Mouse (Mus musculus) cerebellum, postnatal 4 days (tissue): ENCODE results near the gene Lzic.
A peak's percentile ranks its signal among the peaks of the same experiment; 100 is the strongest.

Source experiments
- DNase-seq, 2 experiments: peaks; one replicate each; pipeline ENCODE4 v3.0.0; 2022; ENCODE audit warnings: low spot score in 2 of 2, mixed read lengths in 1 of 2

The Lzic gene

GRCm38 (mm10) chr4:149477078-149477477, 8.0 kb upstream of the Lzic start, which contains the start of gene Tmem274:
Tmem274 (plus strand) TSS chr4:149477378.
- no peak for DNase-seq

- no peak for DNase-seq
Measured at GRCm38 (mm10) chr4:149484566-149484965, 463 bp upstream of the Lzic start.

- DNase-seq = no peak
Measured at GRCm38 (mm10) chr4:149485825-149486206, 787 bp downstream of the Lzic start.

DNA sequence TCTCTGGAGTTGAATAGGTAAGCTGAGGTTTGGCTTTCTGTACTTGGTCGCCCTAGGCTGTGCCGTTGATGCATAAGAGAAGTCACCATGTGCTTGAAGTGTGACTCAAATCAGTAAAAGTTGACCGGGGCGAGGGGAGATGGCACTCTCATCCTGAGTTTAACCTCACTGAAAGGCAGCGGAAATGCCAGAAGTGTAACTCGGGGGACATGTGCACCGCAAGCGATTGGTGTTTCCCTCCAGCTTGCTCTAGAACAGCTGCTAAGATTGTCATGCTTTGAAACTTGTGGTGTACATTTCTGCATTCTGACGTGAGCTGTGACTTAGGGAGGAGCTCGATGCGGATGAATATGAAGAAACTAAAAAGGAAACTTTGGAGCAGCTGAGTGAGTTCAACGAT, 2.7 kb downstream of the Lzic start:
- no peak for DNase-seq

GRCm38 (mm10) chr4:149489415-149490240, 4.6 kb downstream of the Lzic start:
- no peak for DNase-seq

GRCm38 (mm10) chr4:149491151-149491550, 6.1 kb downstream of the Lzic start:
- no peak for DNase-seq

- DNase-seq = no peak
Measured at GRCm38 (mm10) chr4:149496612-149497011, 11.6 kb downstream of the Lzic start.

DNA sequence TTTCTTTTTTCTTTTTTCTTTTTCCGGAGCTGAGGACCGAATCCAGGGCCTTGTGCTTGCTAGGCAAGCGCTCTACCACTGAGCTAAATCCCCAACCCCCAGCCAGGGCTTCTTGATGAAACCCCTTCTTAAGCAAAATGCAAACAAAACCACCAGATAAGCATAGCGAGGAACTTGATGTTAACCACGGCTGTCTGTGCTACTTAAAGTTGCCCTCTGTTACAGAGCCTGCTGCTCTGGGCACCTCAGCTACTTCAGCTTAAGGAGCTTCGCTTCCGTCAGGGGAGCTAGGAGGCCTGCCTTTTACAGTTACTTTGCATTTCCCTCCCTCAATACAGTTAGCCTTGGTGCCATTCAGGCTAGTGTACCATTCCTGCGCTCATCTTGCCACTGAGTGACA, 13.9 kb downstream of the Lzic start:
- no peak for DNase-seq

DNA sequence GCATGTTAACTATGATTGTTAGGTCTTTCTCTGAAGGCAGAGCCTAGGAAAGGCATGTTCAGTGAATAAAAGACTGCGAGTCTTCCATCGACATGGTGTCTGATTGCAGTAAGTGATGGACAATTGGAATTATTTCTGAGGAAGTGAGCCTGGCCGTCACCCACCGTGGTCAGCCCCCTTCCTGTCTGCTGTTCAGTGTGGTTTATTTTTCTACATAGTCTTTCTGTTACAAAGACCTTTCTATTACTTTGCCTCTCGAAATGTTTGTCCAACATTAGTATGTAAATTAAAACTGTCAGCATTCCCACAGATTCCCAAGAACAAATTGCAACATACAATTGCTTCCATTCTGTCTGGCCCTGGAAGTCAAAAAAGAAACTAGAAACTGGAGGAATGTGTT, 14.8 kb downstream of the Lzic start:
- DNase-seq = no peak

DNA sequence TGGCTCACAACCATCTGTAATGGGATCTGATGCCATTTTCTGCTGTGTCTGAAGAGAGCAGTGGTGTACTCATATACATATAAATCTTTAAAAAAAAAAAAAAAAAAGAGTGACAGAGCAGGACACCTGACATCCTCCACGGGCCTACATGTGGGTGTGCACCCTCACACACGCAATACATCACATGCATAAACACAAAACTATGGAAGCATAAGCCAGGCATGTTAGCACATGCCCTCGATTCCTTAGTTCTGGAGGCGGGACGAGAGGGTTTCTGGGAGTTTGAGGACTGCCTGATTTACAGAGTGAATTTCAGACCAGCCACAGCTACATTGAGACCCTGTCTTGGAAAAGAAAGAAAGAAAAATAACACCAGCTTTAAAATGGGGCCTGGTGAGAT, 19.3 kb downstream of the Lzic start:
- no peak for DNase-seq

DNA sequence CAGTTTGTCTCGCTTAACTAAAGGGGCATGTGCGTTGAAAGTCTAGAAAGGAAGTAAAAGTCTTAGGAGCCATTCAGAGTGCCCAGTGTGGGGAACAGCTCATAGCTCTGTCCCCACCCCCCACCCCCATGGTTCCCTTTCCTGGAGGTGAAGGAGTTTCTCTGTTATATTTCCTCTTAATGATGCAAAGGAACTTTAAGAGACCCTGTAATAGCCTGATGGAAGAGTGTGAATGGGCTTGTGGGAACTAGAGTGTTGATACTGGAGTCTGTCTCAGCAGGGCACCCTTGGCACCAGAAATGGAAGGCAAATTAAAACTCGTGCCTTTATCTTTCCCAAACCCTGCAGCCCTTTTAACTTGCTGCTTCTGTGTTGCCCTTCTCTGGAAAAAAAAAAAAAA, 19.8 kb downstream of the Lzic start:
- no peak for DNase-seq

DNA sequence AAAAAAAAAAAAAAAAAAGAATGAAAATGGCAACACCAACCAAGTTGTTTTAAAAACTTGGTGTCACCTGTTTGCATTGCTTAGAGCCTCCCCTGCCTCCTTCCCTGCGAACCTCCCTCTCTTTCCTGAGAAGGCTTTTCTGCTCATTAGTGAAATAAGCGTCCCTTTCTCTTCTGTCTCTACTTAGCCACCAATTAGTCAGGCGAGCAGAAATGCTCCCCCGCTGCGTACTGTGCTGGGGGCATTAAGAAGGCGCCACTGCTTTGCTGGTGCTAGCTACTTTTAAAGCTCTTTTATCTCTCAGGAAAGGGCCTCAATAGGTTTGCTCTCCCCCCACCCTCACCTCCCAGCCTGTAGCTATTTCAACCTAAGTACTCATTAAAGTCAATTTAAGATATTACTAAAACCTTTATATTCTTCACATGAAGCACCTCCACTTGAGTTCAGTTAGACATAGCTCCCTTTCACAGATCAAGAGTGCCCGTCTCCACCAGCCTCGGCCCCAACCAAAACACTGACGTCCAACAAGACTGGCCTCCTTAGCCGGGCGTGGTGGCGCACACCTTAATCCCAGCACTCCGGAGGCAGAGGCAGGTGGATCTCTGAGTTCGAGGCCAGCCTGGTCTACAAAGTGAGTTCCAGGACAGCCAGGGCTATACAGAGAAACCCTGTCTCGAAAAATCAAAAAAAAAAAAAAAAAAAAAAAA, 20.4 kb downstream of the Lzic start:
- DNase-seq = no peak

- no peak for DNase-seq
Measured at GRCm38 (mm10) chr4:149506904-149507303, 21.9 kb downstream of the Lzic start.

DNA sequence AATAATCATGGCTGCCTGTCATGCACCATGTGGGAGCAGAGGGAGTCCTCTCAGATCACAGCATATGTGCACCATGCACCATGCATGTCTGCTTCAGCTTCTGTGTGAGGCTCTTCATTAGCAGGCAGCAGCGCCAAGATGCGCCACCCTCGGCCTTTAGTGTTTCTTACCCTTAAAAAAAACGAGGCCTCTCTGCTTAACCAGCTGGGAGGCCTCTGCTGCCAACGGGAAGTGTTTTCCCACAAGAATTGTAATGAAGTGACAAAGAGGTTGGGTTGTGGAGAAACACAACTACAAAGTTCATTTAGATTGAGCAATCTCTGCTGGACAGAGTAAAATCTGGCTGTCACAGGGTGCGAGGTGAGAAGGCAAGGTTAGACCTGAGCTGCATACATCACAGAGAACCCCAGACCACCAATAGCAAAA, 26.2 kb downstream of the Lzic start:
- DNase-seq = no peak

DNA sequence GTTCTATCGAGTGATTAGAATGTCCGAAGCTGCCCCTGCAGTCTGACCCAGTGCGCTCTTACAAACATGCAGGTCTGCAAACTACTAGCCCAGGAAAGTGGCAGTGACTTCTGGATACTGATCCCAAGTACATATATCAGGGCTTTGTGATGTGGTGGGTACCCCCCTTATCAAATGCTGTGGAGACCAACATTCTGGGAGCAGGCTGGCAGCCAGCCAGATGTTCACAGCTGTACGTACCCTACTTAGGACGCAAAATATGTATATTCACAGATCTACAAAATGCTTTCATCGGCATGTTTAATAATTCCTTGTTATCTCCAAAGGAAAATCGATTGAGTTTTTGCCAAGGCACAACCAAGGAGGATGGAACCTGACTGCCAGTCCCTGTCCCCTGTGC, 27.0 kb downstream of the Lzic start:
- no peak for DNase-seq

DNA sequence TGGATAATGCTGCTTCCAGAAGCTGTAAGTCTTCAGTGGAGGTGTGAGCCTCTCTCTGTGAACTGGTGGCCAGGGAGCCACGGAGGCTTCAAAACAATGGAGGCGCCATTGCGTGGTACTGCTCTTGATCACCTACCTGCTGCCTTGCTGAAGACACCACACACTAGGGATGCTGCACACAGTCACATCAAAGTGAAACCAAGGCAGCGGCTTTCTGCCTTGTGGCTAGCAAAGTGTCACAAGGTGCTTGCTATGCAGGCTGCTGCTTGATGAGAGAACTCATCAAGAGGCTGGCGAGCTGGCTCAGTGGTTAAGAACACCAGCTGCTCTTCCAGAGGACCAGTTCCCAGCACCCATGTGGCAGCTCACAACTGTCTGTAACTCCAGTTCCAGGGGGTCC, 30.7 kb downstream of the Lzic start:
- no peak for DNase-seq

DNA sequence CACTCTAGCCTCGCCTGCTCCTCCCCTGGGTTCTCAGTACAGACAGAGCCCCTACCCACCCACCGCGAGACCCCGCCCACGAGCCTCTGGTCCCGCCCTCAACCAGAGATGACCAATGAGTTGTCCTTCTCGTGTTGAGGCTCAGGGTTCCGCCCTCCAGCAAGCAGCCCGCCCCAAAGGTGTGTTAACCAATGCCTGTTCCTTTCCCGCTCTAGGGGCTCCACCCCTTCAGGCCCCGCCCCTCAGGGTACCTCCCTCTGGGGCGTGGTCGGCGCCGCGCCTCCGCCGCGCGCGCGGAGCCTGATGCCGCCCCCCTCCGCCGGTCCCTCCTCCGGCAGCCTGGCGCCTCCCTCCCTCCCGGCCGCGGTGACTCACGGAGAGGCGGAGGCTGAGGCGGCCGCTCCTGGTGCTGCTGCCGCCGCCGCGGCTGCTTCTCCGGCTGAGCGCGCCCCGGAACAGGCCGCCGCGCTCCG, 32.9 kb downstream of the Lzic start, which contains the start of gene Ctnnbip1:
Gene Ctnnbip1, plus strand, starts transcription at position 369 of the 473 bp plus-strand sequence.
- peak; percentile 89 to 95 for DNase-seq

DNA sequence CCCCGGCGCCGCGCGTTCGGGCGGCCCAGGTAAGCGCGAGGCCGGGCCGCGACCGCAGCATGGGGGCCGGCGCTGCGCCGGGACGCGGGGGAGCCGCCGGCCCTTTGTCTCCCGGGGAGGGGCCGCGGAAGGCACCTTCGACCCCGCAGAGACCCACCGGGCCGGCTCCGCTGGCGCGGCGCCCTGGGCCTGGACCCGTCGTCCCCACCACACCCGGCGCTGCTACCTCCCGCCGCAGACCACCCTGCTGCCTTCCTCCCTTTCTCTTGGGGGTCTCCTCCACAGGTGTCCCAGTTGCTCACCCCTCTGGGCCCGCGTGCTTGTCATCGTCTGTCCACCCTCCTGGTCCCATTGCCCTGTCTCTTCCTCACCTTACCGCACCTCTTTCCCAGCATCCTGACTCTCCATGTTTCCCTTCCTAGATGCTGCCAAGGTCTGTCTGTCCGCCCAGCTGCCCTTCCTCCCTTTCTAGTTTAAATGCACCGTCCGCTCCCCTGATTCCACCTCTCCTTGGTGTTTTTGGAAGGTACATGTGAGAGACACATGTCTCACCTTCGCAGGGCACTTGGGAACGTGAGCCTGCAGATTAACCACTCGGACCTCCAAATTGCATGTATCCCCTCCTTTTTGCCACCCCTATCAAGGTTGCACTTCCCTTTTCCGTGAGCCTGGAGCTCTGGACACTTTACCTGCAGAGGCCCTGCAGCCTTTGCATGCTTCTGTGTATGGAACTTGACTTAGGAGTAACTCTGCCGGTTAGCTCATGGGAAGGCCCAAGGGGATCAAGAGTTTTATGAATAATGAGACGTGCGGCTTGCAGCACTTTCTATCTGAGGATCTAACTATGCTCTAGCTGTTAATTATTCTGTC, 33.6 kb downstream of the Lzic start:
- DNase-seq = peak in 1 of 2 experiments; percentile 37

- no peak for DNase-seq
Measured at GRCm38 (mm10) chr4:149521258-149521657, 36.2 kb downstream of the Lzic start.

DNA sequence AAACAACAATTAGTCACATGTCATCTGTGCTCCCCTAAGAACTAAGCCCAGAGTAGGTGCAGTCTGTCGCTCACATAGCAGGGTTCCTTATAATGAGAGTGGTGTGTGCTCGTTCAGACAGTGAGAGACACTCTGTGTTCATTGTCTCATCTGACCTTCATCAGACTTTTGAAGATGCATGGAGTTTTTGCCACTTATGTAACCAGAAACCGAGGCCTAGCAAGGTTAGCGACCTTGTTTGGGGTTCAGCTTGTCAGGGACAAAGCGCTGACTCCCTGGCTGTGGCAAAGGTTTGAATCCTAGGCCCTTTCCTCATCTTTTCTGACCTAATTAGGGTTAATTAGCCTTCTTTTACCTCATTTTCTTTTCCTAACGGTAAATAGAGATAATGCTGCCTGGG, 38.9 kb downstream of the Lzic start:
- DNase-seq = no peak

- DNase-seq = no peak
Measured at GRCm38 (mm10) chr4:149525170-149525569, 40.1 kb downstream of the Lzic start.

DNA sequence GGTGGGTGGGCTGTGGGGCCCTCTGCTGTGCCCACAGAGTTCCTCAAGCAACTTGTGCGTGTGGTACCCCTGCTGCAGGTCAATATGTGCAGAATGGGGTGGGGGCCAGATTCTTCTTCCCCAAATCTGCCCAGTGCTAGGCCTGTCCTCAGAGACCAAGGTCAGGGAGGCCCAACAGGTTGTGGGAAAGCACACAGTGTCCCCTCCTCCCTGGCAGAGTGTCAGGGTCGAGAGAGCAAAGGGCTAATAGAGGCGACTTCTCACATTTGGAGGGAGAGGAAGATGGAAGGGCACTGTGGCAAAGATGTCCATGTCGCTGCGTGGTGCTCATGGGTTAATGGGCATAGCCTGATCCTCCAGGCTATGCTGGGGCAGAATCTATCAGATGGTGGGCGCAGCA, 40.8 kb downstream of the Lzic start:
- no peak for DNase-seq
